Mouse (Mus musculus) liver, embryonic 13.5 days (tissue): Measurements from ENCODE around the gene Emcn. TPM values are rescaled to one million over a fixed set of nuclear protein-coding genes. Genes with fewer than 3 reads are reported as not detected.

Experiments
- ATAC-seq: fragments of 200-750 bp; cut with Nextera tagmentation; 2 replicates; pipeline ENCODE4 v1.8.0; 2017; ENCODE audit warnings: low read depth, mild to moderate bottlenecking, moderate number of reproducible peaks, moderate library complexity
- DNase-seq: peaks from one replicate; pipeline ENCODE4 v3.0.0; 2022
- H3K27ac ChIP-seq: fragments of 300-500 bp; sonication (generic); 2 replicates; pipeline ENCODE4 v1.5.1; 2015; ENCODE audit warnings: moderate library complexity, mild to moderate bottlenecking, inconsistent platforms
- H3K27me3 ChIP-seq: fragments of 300-500 bp; sonication (generic); 2 replicates; pipeline ENCODE4 v1.6.1; 2015; ENCODE audit warnings: mild to moderate bottlenecking, inconsistent platforms
- H3K36me3 ChIP-seq: fragments of 300-500 bp; sonication (generic); 2 replicates; pipeline ENCODE4 v1.6.1; 2015; ENCODE audit warnings: mild to moderate bottlenecking, inconsistent platforms
- H3K4me1 ChIP-seq: fragments of 300-500 bp; sonication (generic); replicated peaks from 2 replicates; pipeline ENCODE4 v1.6.1; 2015; ENCODE audit warnings: inconsistent platforms
- H3K4me2 ChIP-seq: fragments of 300-500 bp; sonication (generic); 2 replicates; pipeline ENCODE4 v1.6.1; 2015; ENCODE audit warnings: inconsistent platforms, mild to moderate bottlenecking, moderate library complexity
- H3K4me3 ChIP-seq: fragments of 300-500 bp; sonication (generic); replicated peaks from 2 replicates; pipeline ENCODE4 v1.5.1; 2015; ENCODE audit warnings: mild to moderate bottlenecking, inconsistent platforms
- H3K9ac ChIP-seq: fragments of 300-500 bp; sonication (generic); 2 replicates; pipeline ENCODE4 v1.6.1; 2015; ENCODE audit warnings: mild to moderate bottlenecking, inconsistent platforms
- H3K9me3 ChIP-seq: fragments of 300-500 bp; sonication (generic); replicated peaks from 2 replicates; pipeline ENCODE4 v1.6.1; 2016; ENCODE audit warnings: inconsistent platforms
- WGBS: fragments of 180-500 bp; shearing (Covaris S2); methylation state at CpG from one replicate; pipeline ENCODE4 v1.1.7; 2015; ENCODE audit not compliant: insufficient replicate concordance; 5-methylcytosine and 5-hydroxymethylcytosine counted together
- polyA plus RNA-seq: library from polyadenylated mRNA; unstranded; fragments of >200 nt; fragmentation: Nextera tagmentation; extraction: Ambion mirVana; gene quantifications from 2 replicates; pipeline ENCODE4 v1.2.1, GENCODE M21; 2015

Gene Emcn
- polyA plus RNA-seq, 1 experiment from 2014 or later = 2.6 TPM

GRCm38 (mm10) chr3:137415451-137416086 lies 74.7 kb downstream of the Emcn start:
- no peak overlapping the region for H3K27ac ChIP-seq
- no peak overlapping the region for H3K9ac ChIP-seq
- H3K9me3 ChIP-seq = no peaks in the 10 kb centered on the region
- 63% methylated on average over 5 of the region's 5 CpGs for WGBS
- H3K4me2 ChIP-seq = no peak overlapping the region
- no peak for ATAC-seq
- H3K36me3 ChIP-seq = no peaks in the 10 kb centered on the region
- no peak for DNase-seq
- H3K27me3 ChIP-seq = no peaks in the 10 kb centered on the region
- no peaks in the 10 kb centered on the region for H3K4me1 ChIP-seq
- no peak overlapping the region for H3K4me3 ChIP-seq

GRCm38 (mm10) chr3:137418636-137419035 lies 77.8 kb downstream of the Emcn start:
- Histone ChIP-seq H3K9ac (no peak overlapping the region), H3K4me2 (no peak overlapping the region), H3K36me3 (no peaks in the 10 kb centered on the region), H3K4me3 (no peak overlapping the region), H3K4me1 (no peaks in the 10 kb centered on the region), H3K27me3 (no peaks in the 10 kb centered on the region), H3K9me3 (no peaks in the 10 kb centered on the region), H3K27ac (no peak overlapping the region)
- DNase-seq = no peak
- no peak for ATAC-seq
- WGBS = 51% methylated on average over 4 of the region's 4 CpGs

GRCm38 (mm10) chr3:137429516-137429915 lies 88.6 kb downstream of the Emcn start:
- H3K27me3 ChIP-seq = no peaks in the 10 kb centered on the region
- H3K27ac ChIP-seq = no peak overlapping the region
- DNase-seq (no peak), ATAC-seq (no peak)
- no peaks in the 10 kb centered on the region for H3K36me3 ChIP-seq
- H3K9ac ChIP-seq = no peak overlapping the region
- H3K9me3 ChIP-seq = no peaks in the 10 kb centered on the region
- no peaks in the 10 kb centered on the region for H3K4me1 ChIP-seq
- 74% methylated on average over 6 of the region's 6 CpGs for WGBS
- H3K4me2 ChIP-seq = no peak overlapping the region
- no peak overlapping the region for H3K4me3 ChIP-seq

- no peaks in the 10 kb centered on the region for H3K36me3 ChIP-seq
- H3K4me1 ChIP-seq = no peaks in the 10 kb centered on the region
- H3K27me3 ChIP-seq = no peaks in the 10 kb centered on the region
- 44% methylated on average over 4 of the region's 4 CpGs for WGBS
- H3K9ac ChIP-seq = no peak overlapping the region
- H3K9me3 ChIP-seq = no peaks in the 10 kb centered on the region
- no peak overlapping the region for H3K4me3 ChIP-seq
- ATAC-seq = no peak
- DNase-seq = no peak
- H3K4me2 ChIP-seq = no peak overlapping the region
- H3K27ac ChIP-seq = no peak overlapping the region
Measured at GRCm38 (mm10) chr3:137464902-137465629, 124.2 kb downstream of the Emcn start.

- no peaks in the 10 kb centered on the region for H3K4me1 ChIP-seq
- DNase-seq = no peak
- H3K4me3 ChIP-seq = no peak overlapping the region
- ATAC-seq = no peak
- H3K27me3 ChIP-seq = no peaks in the 10 kb centered on the region
- H3K9ac ChIP-seq = no peak overlapping the region
- no peak overlapping the region for H3K27ac ChIP-seq
- no peaks in the 10 kb centered on the region for H3K9me3 ChIP-seq
- no peaks in the 10 kb centered on the region for H3K36me3 ChIP-seq
- 54% methylated on average over 4 of the region's 4 CpGs for WGBS
- H3K4me2 ChIP-seq = no peak overlapping the region
Measured at GRCm38 (mm10) chr3:137465953-137466352, 125.1 kb downstream of the Emcn start.

GRCm38 (mm10) chr3:137466766-137467165 lies 125.9 kb downstream of the Emcn start:
- WGBS = 83% methylated on average over 4 of the region's 4 CpGs
- no peak for DNase-seq
- H3K4me3 ChIP-seq = no peak overlapping the region
- no peak overlapping the region for H3K27ac ChIP-seq
- H3K36me3 ChIP-seq = no peaks in the 10 kb centered on the region
- no peak for ATAC-seq
- H3K27me3 ChIP-seq = no peaks in the 10 kb centered on the region
- H3K4me1 ChIP-seq = no peaks in the 10 kb centered on the region
- no peaks in the 10 kb centered on the region for H3K9me3 ChIP-seq
- H3K9ac ChIP-seq = no peak overlapping the region
- H3K4me2 ChIP-seq = no peak overlapping the region

- no peak overlapping the region for H3K27ac ChIP-seq
- H3K9me3 ChIP-seq = no peaks in the 10 kb centered on the region
- 61% methylated on average over 1 of the region's 1 CpGs for WGBS
- H3K9ac ChIP-seq = no peak overlapping the region
- H3K36me3 ChIP-seq = no peaks in the 10 kb centered on the region
- no peak overlapping the region for H3K4me2 ChIP-seq
- no peaks in the 10 kb centered on the region for H3K4me1 ChIP-seq
- no peak for ATAC-seq
- H3K27me3 ChIP-seq = no peaks in the 10 kb centered on the region
- no peak for DNase-seq
- H3K4me3 ChIP-seq = no peak overlapping the region
Measured at GRCm38 (mm10) chr3:137467386-137467785, 126.5 kb downstream of the Emcn start.

- H3K4me3 ChIP-seq = no peak overlapping the region
- H3K27ac ChIP-seq = no peak overlapping the region
- ATAC-seq (no peak), DNase-seq (no peak)
- H3K4me2 ChIP-seq = no peak overlapping the region
- no peak overlapping the region for H3K9ac ChIP-seq
- WGBS = 67% methylated on average over 1 of the region's 1 CpGs
- no peaks in the 10 kb centered on the region for H3K27me3 ChIP-seq
- no peaks in the 10 kb centered on the region for H3K4me1 ChIP-seq
- H3K36me3 ChIP-seq = no peaks in the 10 kb centered on the region
- H3K9me3 ChIP-seq = no peaks in the 10 kb centered on the region
Measured at GRCm38 (mm10) chr3:137472145-137472544, 131.3 kb downstream of the Emcn start.

- ATAC-seq (no peak), DNase-seq (no peak)
- Histone ChIP-seq H3K27ac (no peak overlapping the region), H3K9me3 (no peaks in the 10 kb centered on the region), H3K27me3 (no peaks in the 10 kb centered on the region), H3K4me1 (no peaks in the 10 kb centered on the region), H3K4me3 (no peak overlapping the region), H3K9ac (no peak overlapping the region), H3K4me2 (no peak overlapping the region), H3K36me3 (no peaks in the 10 kb centered on the region)
- WGBS = 61% methylated on average over 7 of the region's 7 CpGs
Measured at GRCm38 (mm10) chr3:137479761-137480339, 139.0 kb downstream of the Emcn start.

GRCm38 (mm10) chr3:137481157-137481556 lies 140.3 kb downstream of the Emcn start:
- no peak overlapping the region for H3K27ac ChIP-seq
- no peak for ATAC-seq
- H3K4me1 ChIP-seq = no peaks in the 10 kb centered on the region

More at GRCm38 (mm10) chr3:137481157-137481556, 140.3 kb downstream of the Emcn start:
- H3K27me3 ChIP-seq = no peaks in the 10 kb centered on the region
- no peaks in the 10 kb centered on the region for H3K9me3 ChIP-seq
- H3K4me2 ChIP-seq = no peak overlapping the region
- H3K36me3 ChIP-seq = no peaks in the 10 kb centered on the region
- H3K4me3 ChIP-seq = no peak overlapping the region
- no peak for DNase-seq
- H3K9ac ChIP-seq = no peak overlapping the region
